Mouse (Mus musculus): ENCODE measurements around the gene Fam227b.
A peak's percentile ranks its signal among the peaks of the same experiment; 100 is the strongest.

The Fam227b gene

GRCm38 (mm10) chr2:126151855-126152571, at the start of gene Fam227b, which contains the start of gene Dtwd1:
Gene Fam227b (minus strand): TSS chr2:126152004.
Gene Dtwd1 (plus strand): TSS chr2:126152141.
- DNase-seq: peak; percentile 99

GRCm38 (mm10) chr2:126198971-126199370, 47.2 kb upstream of the Fam227b start:
- DNase-seq: no peak

DNA sequence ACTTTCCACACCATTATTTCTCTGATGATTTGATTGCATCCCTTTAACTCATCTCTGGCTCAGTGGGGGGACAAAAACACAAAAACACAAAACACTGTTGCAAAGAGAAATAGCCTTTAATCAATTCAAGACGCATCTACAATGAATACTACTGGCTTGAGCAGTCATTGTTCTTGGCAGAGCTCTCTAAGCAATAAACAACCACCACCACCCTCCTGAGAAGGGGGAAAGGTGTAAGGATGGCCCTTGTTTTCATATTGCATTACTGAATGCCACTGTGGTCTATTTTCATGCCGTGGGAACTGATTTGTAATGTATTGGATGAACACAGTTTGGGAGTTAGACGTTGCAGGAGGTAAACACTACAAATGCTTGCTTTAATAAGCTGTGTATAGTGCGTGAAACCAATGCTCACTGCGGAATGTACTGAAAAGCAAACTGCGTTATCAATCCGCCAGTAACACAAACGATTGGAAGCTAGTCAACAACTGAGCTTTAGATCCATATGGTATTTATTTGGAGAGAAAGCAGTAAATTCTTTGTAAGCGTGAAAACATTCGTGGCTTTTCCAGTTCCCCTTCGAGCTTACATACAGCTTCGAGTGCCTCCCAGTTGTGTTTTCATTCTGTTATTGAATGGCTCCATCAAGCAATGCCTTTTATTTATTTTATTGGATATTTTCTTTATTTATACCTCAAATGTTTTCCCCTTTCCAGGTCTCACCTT, 44.0 kb upstream of the Fam227b start:
- no peak for DNase-seq

DNA sequence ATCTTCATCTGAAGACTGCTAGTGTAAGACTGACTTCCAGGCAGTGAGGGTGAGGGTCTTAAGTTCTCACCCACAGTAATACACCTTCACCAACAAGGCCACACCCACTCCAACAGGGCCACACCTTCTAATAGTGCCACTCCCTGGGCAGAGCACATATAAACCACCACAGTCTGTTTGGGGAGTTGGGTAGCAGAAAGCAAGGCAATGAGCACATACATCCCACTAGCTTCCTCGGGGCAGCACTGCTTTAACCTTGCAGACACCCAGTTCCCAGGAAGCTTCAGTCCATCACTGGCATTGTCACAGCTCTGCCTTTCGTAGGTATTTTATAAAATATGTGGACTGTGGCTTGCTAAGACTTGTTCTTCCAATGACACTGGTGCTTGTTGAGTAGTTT, 40.3 kb upstream of the Fam227b start:
- no peak for DNase-seq

GRCm38 (mm10) chr2:126191306-126191705, 39.5 kb upstream of the Fam227b start:
- no peak for DNase-seq

- no peak for DNase-seq
Observed at GRCm38 (mm10) chr2:126171427-126171826, 19.6 kb upstream of the Fam227b start.

DNA sequence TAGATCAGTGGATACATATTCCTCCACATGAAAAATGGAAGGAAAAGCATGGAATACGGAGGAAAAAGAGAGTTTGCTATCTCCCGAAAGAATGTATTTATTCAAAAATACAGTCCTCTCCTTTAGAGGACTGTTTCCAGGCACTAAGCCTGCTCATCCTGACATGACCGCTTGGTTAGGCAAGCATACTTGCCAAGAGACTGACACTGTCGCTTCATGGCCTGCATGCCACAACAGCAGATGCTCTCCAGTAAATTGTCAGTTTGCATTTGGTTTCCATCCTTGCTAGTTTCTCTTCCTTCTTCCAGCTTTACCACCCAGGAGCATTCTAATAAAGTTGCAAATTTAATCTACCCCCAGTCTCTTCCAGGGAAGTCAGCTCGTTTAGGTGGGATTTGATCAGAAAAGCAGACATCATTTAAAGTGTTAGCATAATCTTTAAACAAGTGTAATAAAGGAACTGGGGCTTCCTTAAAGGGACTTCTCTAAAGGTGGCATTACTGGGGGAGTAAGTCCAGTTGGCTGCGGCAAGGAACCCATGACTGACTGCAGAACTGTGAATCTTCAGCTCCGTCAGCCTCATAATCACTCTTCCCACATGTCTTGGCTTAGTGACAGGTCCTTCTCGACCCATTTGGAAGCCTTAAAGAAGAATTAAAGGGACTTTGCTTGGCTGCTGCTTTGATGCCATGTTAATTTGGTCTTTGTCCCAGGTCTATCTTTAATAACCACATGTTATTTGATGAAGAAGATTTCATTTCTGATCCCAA, 15.2 kb upstream of the Fam227b start:
- DNase-seq: no peak

DNA sequence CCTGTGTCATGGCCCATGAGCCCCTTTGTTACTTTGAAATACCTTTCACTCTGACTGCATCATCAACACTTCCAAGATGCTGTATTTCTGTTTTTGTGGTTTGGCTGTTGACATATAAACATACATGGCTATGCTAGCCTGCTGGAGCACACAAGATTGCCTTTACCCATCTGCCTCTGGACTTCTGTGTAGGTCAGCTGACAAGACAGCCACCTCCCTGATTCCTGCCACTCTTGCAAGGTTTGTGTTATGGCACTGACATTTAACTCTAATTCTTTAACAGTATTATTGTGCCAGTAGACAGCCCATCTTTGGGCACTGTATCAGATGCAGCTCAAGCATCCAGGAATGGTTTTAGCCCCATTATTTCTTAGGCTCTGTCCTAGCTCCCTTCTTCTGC, 14.5 kb upstream of the Fam227b start:
- peak; percentile 19 for DNase-seq

DNA sequence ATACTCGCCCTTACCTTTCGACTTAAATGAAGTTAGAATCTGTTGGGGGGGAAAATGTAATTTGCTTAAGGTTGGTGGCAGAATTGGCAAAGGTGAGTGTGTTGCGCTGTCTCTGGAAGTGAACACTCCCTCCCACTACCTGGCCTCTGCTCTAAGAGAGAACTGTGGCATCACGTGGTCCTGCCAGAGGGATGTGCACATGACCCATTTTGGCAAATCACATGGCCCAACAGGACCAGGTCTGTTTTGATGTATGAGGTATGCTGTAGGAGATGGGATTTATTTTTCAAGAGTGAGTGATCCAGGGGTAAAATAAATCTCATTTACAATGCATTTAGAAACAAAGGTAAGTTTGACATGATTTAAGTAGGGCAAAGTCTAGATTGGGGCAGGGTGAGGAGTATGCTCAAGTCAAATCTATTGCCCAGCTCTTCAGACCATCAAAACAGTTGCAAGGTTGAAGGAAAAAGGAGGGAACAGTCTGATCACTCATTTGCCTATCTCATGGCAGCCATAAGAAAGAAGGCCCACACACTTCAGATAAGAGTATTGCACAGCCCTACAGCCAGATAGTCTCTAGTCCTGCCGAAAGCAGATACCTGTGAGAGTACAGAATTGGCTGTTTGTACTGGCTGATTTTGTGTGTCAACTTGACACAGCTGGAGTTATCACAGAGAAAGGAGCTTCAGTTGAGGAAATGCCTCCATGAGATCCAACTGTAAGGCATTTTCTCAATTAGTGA, 13.6 kb upstream of the Fam227b start:
- peak; percentile 58 for DNase-seq

DNA sequence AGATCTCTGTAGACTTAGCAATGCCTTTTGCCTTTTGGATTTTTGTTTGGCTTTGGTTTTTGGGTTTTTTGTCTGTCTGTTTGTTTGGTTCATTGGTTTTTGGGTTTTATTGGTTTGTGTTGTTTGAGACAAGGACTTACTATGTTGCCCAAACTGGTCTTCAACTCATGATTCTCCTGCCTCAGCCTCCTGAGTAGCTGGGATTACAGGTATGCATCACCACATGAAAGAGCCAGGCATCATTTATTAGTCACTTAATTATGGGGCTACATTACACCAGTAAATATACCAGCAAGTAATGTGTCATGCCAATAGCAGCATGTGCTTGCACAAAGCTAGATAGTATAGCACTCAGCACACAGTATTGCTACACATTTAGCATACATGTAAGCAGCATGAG, 4.1 kb downstream of the Fam227b start:
- DNase-seq: no peak

DNA sequence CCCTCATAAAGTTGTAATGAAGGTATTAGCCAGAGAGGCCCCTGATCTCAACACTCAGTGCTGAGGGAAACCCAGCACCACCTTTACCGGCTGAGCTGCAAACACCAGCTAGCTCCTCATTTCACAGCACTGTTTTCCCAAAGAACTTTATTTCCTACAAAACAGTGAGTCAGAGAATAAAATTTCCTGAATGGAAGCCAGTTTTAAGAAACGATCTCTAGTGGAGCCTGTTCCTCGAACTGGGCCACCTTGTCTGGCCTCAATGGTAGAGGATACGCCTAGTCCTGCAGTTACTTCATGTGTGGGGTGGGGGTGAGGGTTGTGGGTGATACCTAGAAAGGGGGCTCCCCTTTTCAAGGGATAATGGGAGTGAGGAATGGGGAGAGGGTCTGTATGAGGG, 57.2 kb downstream of the Fam227b start:
- no peak for DNase-seq

DNA sequence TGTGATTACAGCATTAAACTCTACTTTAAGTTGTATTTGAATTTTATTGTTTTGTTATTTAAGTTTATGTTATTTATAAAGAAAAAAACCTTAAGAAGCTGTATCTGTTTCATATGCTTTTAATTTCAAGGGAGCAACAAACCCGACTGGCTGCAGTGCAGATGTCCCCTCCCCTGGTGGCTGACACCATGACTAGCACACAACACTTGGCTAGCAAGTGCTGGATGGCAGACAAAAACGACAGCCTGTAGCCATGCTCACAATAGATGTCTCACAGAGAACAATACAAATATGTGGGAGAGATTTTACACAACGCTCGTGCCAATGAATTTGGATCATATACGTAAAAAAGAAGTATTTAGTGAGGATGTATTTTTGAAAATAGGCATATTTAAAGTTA, 61.4 kb downstream of the Fam227b start:
- DNase-seq: no peak

DNA sequence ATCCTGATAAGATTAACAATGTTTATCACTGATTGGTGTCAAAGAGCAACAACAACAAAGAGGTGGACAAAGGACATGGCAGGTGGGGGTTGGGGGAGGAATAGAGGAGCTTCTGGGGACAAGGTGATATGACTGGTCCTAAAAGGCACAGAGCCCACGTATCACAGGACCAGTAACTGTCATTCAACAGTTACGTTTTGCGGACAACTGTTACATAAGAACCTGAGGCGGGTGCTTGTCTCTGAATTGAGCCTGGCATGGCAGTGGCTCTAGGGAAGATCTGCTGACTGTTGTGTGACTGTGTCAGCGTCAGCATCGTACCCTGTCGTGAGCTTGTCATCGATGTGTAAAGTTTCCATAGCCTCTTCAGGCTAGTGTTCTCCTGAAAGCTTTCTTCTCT, 65.6 kb downstream of the Fam227b start:
- no peak for DNase-seq

GRCm38 (mm10) chr2:126084326-126084725, 67.5 kb downstream of the Fam227b start:
- no peak for DNase-seq

DNA sequence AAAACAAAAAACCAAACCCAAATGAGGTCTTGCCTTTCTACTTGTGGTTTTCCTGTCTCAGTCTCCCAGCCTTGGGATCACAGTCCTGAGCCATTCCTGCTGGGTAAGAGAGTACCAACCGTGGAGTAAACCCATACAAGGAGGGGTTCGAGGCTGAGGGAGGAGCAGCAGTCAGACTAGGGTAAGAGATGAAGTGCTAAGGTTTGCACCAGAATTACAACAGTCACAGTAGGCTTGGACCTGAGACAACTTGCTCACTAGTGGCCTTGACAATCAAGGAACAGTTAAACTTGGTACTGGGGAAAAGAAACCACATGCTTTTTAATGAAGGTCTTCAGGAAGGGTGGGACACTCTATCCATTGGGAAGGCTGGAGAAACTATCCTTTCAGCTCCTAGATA, 72.7 kb downstream of the Fam227b start:
- DNase-seq: no peak

GRCm38 (mm10) chr2:126076506-126076905, 75.3 kb downstream of the Fam227b start:
- DNase-seq: no peak

DNA sequence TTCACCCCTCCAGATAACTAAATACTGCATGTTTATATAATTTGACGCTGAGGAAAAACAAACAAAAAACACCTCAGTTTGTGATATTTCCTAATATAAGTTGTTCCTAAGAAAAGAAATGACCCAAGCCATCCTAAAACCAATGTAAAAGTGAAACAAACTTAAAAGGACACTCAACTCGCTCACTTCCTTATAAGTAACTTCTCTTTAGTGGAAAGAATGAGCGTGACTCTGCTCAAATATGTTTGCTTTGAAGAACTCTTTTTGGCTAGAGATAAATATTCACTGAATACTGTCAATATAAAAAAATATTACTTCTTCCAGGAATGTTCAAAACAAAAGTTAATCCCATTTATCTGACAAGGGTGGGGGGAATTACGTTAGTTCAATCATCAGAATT, 78.1 kb downstream of the Fam227b start:
- no peak for DNase-seq

DNA sequence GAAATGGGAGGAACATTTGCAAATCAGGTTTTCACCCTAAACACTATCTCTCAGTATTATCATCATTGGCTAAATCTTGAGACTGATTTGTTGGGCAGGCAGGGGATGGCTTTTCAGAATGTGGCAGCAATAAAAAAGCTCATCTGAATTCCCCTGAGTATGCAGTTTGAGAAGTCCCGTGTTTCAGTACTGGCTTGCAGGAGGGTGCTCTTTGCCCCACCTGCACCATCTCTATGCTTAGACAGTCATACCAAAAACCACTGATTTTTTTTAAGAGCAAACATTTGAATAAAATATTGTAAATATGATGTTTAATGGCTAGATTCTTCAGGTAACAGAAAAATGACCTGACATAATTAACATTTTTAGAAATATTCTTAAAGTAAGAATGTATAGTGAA, 82.1 kb downstream of the Fam227b start:
- DNase-seq: no peak

- no peak for DNase-seq
Observed at GRCm38 (mm10) chr2:126065303-126065856, 86.4 kb downstream of the Fam227b start.

GRCm38 (mm10) chr2:126064814-126065213, 87.0 kb downstream of the Fam227b start:
- no peak for DNase-seq

GRCm38 (mm10) chr2:126062876-126063275, 88.9 kb downstream of the Fam227b start:
- DNase-seq: no peak

GRCm38 (mm10) chr2:126061037-126061773, 90.6 kb downstream of the Fam227b start:
- DNase-seq: no peak
